In genomic region chr6:122608434-122609376, GRCm38 (mm10) we compare ENCODE assay signal across 36 mouse cellular contexts. TPM values are rescaled to one million over a fixed set of nuclear protein-coding genes. Genes with fewer than 3 reads are reported as not detected.
DNase-seq lines count a peak whose midpoint lies in the region; ATAC-seq and TF ChIP-seq lines count a peak whose summit lies in the region.
"Had no signal": no experiment of that assay in that cellular context is flagged by ENCODE, and none has a peak within 500 bp of the region (broad histone marks: within the 10 kb centered on the region; RNA-seq: fewer than 3 reads in every experiment).

No protein-coding gene starts in this region.

- no peaks in the 10 kb centered on the region for H3K27me3 ChIP-seq in E14TG2a.4 (ENCODE audit: insufficient read depth, low read length)
- H3K27me3 ChIP-seq in liver, embryonic 14.5 days (ENCODE audit: control insufficient read depth, insufficient read depth, low read length), result no peaks in the 10 kb centered on the region
- H3K27me3 ChIP-seq: CH12.LX; heart, embryonic 15.5 days; limb, embryonic 12.5 days; midbrain, embryonic 15.5 days; neural tube, embryonic 15.5 days; stomach, embryonic 15.5 days had no signal

- H3K4me2 ChIP-seq in liver, embryonic 14.5 days (ENCODE audit: low read depth), result peak overlapping the region; percentile 50
- H3K4me2 ChIP-seq: heart, embryonic 15.5 days; limb, embryonic 12.5 days; midbrain, embryonic 15.5 days; neural tube, embryonic 15.5 days; stomach, embryonic 15.5 days had no signal

- H3K9me3 ChIP-seq in E14TG2a.4 (ENCODE audit: low read length), result no peaks in the 10 kb centered on the region
- no peaks in the 10 kb centered on the region for H3K9me3 ChIP-seq in liver, embryonic 14.5 days (ENCODE audit: control insufficient read depth, low read length)
- H3K9me3 ChIP-seq: heart, embryonic 15.5 days; limb, embryonic 12.5 days; midbrain, embryonic 15.5 days; neural tube, embryonic 15.5 days; stomach, embryonic 15.5 days had no signal

- no peak overlapping the region for H3K27ac ChIP-seq in liver, embryonic 14.5 days
- H3K27ac ChIP-seq: heart, embryonic 15.5 days; layer of hippocampus, adult 2 months; left cerebral cortex, adult 2 months; limb, embryonic 12.5 days; midbrain, embryonic 15.5 days; neural tube, embryonic 15.5 days; stomach, embryonic 15.5 days had no signal

- H3K4me3 ChIP-seq in E14TG2a.4 (replicated peaks; ENCODE audit: low read length), result peak overlapping the region; percentile 93
- 0 out of 4 replicates have a peak overlapping the region, but pooled peaks of 1 of the 2 experiments have one; percentile 10 for H3K4me3 ChIP-seq in liver, embryonic 14.5 days (ENCODE audit: insufficient read depth in 1 of 2, low read depth in 2 of 2, low read length in 2 of 2)
- H3K4me3 ChIP-seq: heart, embryonic 15.5 days; layer of hippocampus, adult 2 months; left cerebral cortex, adult 2 months; limb, embryonic 12.5 days; midbrain, embryonic 15.5 days; neural tube, embryonic 15.5 days; stomach, embryonic 15.5 days had no signal

- 60% methylated on average over 10 of the region's 10 CpGs for WGBS in liver, embryonic 14.5 days (ENCODE audit: insufficient replicate concordance)

- DNase-seq in 3T3-L1 (ENCODE audit: low read depth, low spot score), result peak; percentile 15
- peak; percentile 28 for DNase-seq in NIH3T3 (ENCODE audit: low read depth)
- DNase-seq in liver, embryonic 14.5 days (ENCODE audit: low read depth in 3 of 3, low spot score in 3 of 3), result no peak
- no peak for DNase-seq in urinary bladder, postnatal 25 days (ENCODE audit: low spot score)
- no peak for DNase-seq in thymus, postnatal 4 days
- DNase-seq: adrenal gland, postnatal 36 days; cerebellum, adult 2 months; gastrocnemius, postnatal 10 days; kidney, adult 2 months; kidney, postnatal 36 days; lung, adult 18-20 months; lung, postnatal 4 days; retina, postnatal 1 day; right cerebral cortex, postnatal 14 days; thymus, postnatal 14 days had no signal

- TF ChIP-seq CTCF in E14TG2a.4 (conservative IDR thresholded peaks at IDR 0.05; ENCODE audit: low read length), result no peak
- no peak for TF ChIP-seq CTCF in liver, embryonic 14.5 days (IDR thresholded peaks at IDR 0.05; ENCODE audit: low read depth)

- H3K9ac ChIP-seq in liver, embryonic 14.5 days (replicated peaks), result no peak overlapping the region; the same call in 1 of the 2 replicates
- H3K9ac ChIP-seq: heart, embryonic 15.5 days; limb, embryonic 12.5 days; midbrain, embryonic 15.5 days; neural tube, embryonic 15.5 days; stomach, embryonic 15.5 days had no signal

- TF ChIP-seq EP300 in liver, embryonic 14.5 days (IDR thresholded peaks at IDR 0.05; ENCODE audit: low read depth), result no peak

- peaks cover 53% of the 10 kb centered on the region for H3K4me1 ChIP-seq in E14TG2a.4 (replicated peaks; ENCODE audit: low read depth, low read length)
- peaks cover 0 to 7% of the 10 kb centered on the region in 2 experiments; a peak in 2 of 4 replicates for H3K4me1 ChIP-seq in liver, embryonic 14.5 days (replicated peaks; ENCODE audit: control insufficient read depth in 2 of 2, insufficient read depth in 2 of 2, low read length in 1 of 2)
- H3K4me1 ChIP-seq: limb, embryonic 12.5 days; midbrain, embryonic 15.5 days; neural tube, embryonic 15.5 days; stomach, embryonic 15.5 days had no signal

- no peak for ATAC-seq in liver, embryonic 14.5 days (ENCODE audit: insufficient read depth)
- no peak for ATAC-seq in cerebellum, adult (ENCODE audit: insufficient number of reproducible peaks, low FRiP score, low TSS enrichment)
- ATAC-seq: forebrain, embryonic 14.5 days; lung, postnatal 0 days; midbrain, embryonic 15.5 days had no signal

- peaks cover 31% of the 10 kb centered on the region for H3K36me3 ChIP-seq in E14TG2a.4 (ENCODE audit: insufficient read depth, low read length)
- no peaks in the 10 kb centered on the region for H3K36me3 ChIP-seq in liver, embryonic 14.5 days (replicated peaks; ENCODE audit: control insufficient read depth, insufficient read depth, low read depth)
- H3K36me3 ChIP-seq: heart, embryonic 15.5 days; limb, embryonic 12.5 days; midbrain, embryonic 15.5 days; neural tube, embryonic 15.5 days; stomach, embryonic 15.5 days had no signal

RNA-seq across cellular contexts. Expression of gene Gdf3, which starts 1.2 kb away (rescaled TPM):
- polyA plus RNA-seq in liver, embryonic 14.5 days (2012; rRNA removed), result 1.5 and 1.6 TPM in 2 replicates
- 2.2 and 2.8 TPM in 2 replicates for polyA plus RNA-seq in liver, embryonic 14.5 days (2014; fragmentation: Nextera tagmentation; extraction: Ambion mirVana)
- polyA plus RNA-seq: brain, embryonic 14.5 days; C2C12; cortical plate, adult 2 months; embryonic facial prominence, embryonic 14.5 days; forebrain, embryonic 14.5 days; kidney, adult 2 months; kidney, embryonic 16.5 days; limb, embryonic 12.5 days; lung, postnatal 0 days; midbrain, embryonic 15.5 days had no signal

RNA-seq across cellular contexts. Expression of gene Apobec1, which starts 6.5 kb away (rescaled TPM):
- 3.9 and 4.3 TPM in 2 replicates for polyA plus RNA-seq in liver, embryonic 14.5 days (2012; rRNA removed)
- polyA plus RNA-seq in liver, embryonic 14.5 days (2014; fragmentation: Nextera tagmentation; extraction: Ambion mirVana), result 3.6 and 4.2 TPM in 2 replicates

RNA-seq across cellular contexts. Expression of gene Dppa3, which starts 17.5 kb away (rescaled TPM):
- not detected in 2 replicates for polyA plus RNA-seq in liver, embryonic 14.5 days (2012; rRNA removed)
- not detected in 2 replicates for polyA plus RNA-seq in liver, embryonic 14.5 days (2014; fragmentation: Nextera tagmentation; extraction: Ambion mirVana)
- polyA plus RNA-seq: brain, embryonic 14.5 days; C2C12; cerebellum, adult 2 months; cortical plate, adult 2 months; embryonic facial prominence, embryonic 14.5 days; forebrain, embryonic 14.5 days; gonadal fat pad, adult 2 months; heart, embryonic 15.5 days; hindbrain, embryonic 11.5 days; hindbrain, embryonic 16.5 days; intestine, embryonic 14.5 days; kidney, adult 2 months; kidney, embryonic 16.5 days; limb, embryonic 12.5 days; lung, postnatal 0 days; midbrain, embryonic 15.5 days; neural tube, embryonic 15.5 days; stomach, embryonic 15.5 days had no signal

RNA-seq across cellular contexts. Expression of gene Aicda, which starts 55.1 kb away (rescaled TPM):
- not detected in 2 replicates for polyA plus RNA-seq in liver, embryonic 14.5 days (2012; rRNA removed)
- polyA plus RNA-seq in liver, embryonic 14.5 days (2014; fragmentation: Nextera tagmentation; extraction: Ambion mirVana), result not detected in 2 replicates
- polyA plus RNA-seq: C2C12; cerebellum, adult 2 months; cortical plate, adult 2 months; gonadal fat pad, adult 2 months; heart, embryonic 15.5 days; hindbrain, embryonic 11.5 days; kidney, adult 2 months; kidney, embryonic 16.5 days had no signal

Comparison
In these comparisons a context has a peak if more than half of its experiments do, and no peak if none do; other contexts are left out.
1. DNase-seq: peak in 3T3-L1 (single experiment) and NIH3T3 (single experiment); none in liver, embryonic 14.5 days (0 of 3), urinary bladder, postnatal 25 days (single experiment) and thymus, postnatal 4 days (single experiment).